Mouse (Mus musculus): ENCODE measurements at regions not wholly inside any gene's neighbourhood (a gene's known extent, or its start where the extent isn't known, plus 50 kb on each side); places are given as distances from the start of the nearest gene placed in this dataset.

DNA sequence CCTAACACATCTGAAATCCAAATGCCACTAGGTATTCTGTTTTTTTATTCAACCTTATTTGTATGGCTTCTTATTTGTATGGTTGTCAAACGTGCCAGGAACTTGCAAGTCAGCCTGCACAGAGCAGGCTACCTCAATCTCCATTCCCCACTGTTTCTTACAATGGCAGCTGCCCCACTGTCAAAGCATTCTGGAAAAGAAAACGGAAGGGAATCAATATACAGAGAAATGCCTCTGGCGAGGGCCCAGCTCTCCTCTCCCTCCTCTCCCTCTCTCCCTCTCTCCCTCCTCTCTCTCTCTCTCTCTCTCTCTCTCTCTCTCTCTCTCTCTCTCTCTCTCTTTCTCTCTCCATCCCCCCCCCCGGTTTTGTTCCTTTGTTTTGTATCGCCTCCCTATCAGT, 191.0 kb downstream of the Zfp36l1 start:
- DNase-seq (ENCODE audit: low read depth, low spot score): no peak
- Histone ChIP-seq H3K36me3 (ENCODE audit: control insufficient read depth, insufficient read depth, low read length, poor library complexity, severe bottlenecking) (no peaks in the 10 kb centered on the region), H3K9ac (ENCODE audit: insufficient read depth, low read depth, low read length, poor library complexity, severe bottlenecking) (no peak overlapping the region), H3K9me3 (ENCODE audit: control insufficient read depth, insufficient read depth, low read depth, low read length) (no peaks in the 10 kb centered on the region), H3K27ac (ENCODE audit: insufficient read depth, low read depth, low read length, poor library complexity, severe bottlenecking) (no peak overlapping the region), H3K4me1 (ENCODE audit: control insufficient read depth in 2 of 2, insufficient read depth in 2 of 2, low read length in 2 of 2, poor library complexity in 1 of 2) (peaks cover 7 to 16% of the 10 kb centered on the region in 2 experiments), H3K4me3 (ENCODE audit: insufficient read depth in 1 of 2, low read depth in 1 of 2, low read length in 2 of 2, poor library complexity in 1 of 2, severe bottlenecking in 1 of 2) (no peak overlapping the region)
- TF ChIP-seq CHD2 (IDR thresholded peaks at IDR 0.05; ENCODE audit: low read depth, low read length) (no peak), MAFK (IDR thresholded peaks at IDR 0.05; ENCODE audit: insufficient read depth, low read depth, low read length) (no peak), HCFC1 (IDR thresholded peaks at IDR 0.05; ENCODE audit: borderline replicate concordance, insufficient read depth, low read length) (no peak), ZC3H11A (IDR thresholded peaks at IDR 0.05; ENCODE audit: borderline replicate concordance, low read depth, low read length) (no peak), ZNF384 (IDR thresholded peaks at IDR 0.05; ENCODE audit: low read depth, low read length) (no peak)
- in situ Hi-C loops (cut with MboI; ENCODE audit: low sequenced_read_pairs in 2 of 2, unreplicated experiment in 2 of 2): no loop called here

DNA sequence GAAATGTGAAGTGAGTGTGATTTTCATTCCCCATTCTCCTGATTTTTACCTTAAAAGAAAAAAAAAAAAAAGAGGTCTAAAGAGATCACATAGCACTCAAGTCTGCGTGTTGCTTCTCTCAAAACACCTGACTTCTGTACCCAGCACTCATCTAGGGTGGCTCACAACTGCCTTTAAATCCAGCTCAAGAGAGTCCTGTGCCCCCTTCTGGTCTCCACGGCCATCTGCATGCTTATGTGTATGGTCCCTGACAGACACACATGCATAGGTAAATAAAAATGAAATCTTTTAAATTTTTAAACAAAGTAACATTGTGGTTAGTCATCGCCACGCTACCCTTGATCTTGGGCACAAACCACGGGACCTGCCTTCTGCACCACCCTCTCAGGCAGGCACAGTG, 193.8 kb downstream of the Zfp36l1 start:
- peaks cover 2 to 6% of the 10 kb centered on the region in 2 experiments; a peak in 1 of 4 replicates for H3K4me1 ChIP-seq (ENCODE audit: control insufficient read depth in 2 of 2, insufficient read depth in 2 of 2, low read length in 2 of 2, poor library complexity in 1 of 2)
- in situ Hi-C loops (cut with MboI; ENCODE audit: low sequenced_read_pairs in 2 of 2, unreplicated experiment in 2 of 2): no loop called here
- H3K9ac ChIP-seq (ENCODE audit: insufficient read depth, low read depth, low read length, poor library complexity, severe bottlenecking): no peak overlapping the region
- H3K4me3 ChIP-seq (ENCODE audit: insufficient read depth in 1 of 2, low read depth in 1 of 2, low read length in 2 of 2, poor library complexity in 1 of 2, severe bottlenecking in 1 of 2): no peak overlapping the region
- no peaks in the 10 kb centered on the region for H3K36me3 ChIP-seq (ENCODE audit: control insufficient read depth, insufficient read depth, low read length, poor library complexity, severe bottlenecking)
- DNase-seq (ENCODE audit: low read depth, low spot score): no peak
- no peaks in the 10 kb centered on the region for H3K9me3 ChIP-seq (ENCODE audit: control insufficient read depth, insufficient read depth, low read depth, low read length)
- no peak for TF ChIP-seq ZNF384 (IDR thresholded peaks at IDR 0.05; ENCODE audit: low read depth, low read length)
- TF ChIP-seq CHD2 (IDR thresholded peaks at IDR 0.05; ENCODE audit: low read depth, low read length): no peak
- H3K27ac ChIP-seq (ENCODE audit: insufficient read depth, low read depth, low read length, poor library complexity, severe bottlenecking): no peak overlapping the region

DNA sequence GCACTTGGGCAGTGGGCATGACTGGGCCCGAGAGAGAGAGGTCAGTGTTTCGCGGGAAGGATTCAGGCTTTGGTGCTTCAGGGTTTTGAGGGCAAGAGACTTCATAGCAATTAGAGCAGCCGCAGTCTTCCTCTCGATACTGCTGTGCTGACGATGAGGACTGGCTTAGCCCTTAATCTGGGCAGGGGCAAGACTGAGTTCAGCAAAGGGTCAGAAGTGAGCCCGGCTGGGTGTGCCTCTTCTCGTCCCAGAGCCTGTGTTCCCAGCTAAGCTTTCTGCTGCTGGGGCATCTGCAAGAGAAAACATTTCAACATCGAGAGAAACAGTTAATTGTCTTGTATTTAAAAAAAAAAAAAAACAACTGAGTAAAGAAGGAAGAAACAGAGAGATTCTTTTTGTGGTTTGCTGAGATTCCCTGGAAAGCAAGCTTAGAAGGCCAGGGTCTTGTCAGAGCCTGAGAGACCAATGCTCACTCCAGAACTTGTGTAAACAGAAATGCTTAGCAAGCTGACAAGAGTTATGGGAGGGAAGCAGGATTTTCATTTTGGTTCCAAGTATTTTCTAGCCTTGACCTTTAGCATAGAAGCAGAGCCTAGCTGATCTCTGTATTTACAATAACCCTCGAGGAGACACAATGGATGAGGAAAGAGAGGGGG, 195.1 kb downstream of the Zfp36l1 start:
- no peak overlapping the region for H3K4me3 ChIP-seq (ENCODE audit: insufficient read depth in 1 of 2, low read depth in 1 of 2, low read length in 2 of 2, poor library complexity in 1 of 2, severe bottlenecking in 1 of 2)
- DNase-seq (ENCODE audit: low read depth, low spot score): no peak
- peaks cover 2 to 6% of the 10 kb centered on the region in 2 experiments; a peak in 1 of 4 replicates for H3K4me1 ChIP-seq (ENCODE audit: control insufficient read depth in 2 of 2, insufficient read depth in 2 of 2, low read length in 2 of 2, poor library complexity in 1 of 2)
- no peaks in the 10 kb centered on the region for H3K36me3 ChIP-seq (ENCODE audit: control insufficient read depth, insufficient read depth, low read length, poor library complexity, severe bottlenecking)
- no peak overlapping the region for H3K9ac ChIP-seq (ENCODE audit: insufficient read depth, low read depth, low read length, poor library complexity, severe bottlenecking)
- TF ChIP-seq HCFC1 (IDR thresholded peaks at IDR 0.05; ENCODE audit: borderline replicate concordance, insufficient read depth, low read length) (no peak), CHD2 (IDR thresholded peaks at IDR 0.05; ENCODE audit: low read depth, low read length) (no peak), ZC3H11A (IDR thresholded peaks at IDR 0.05; ENCODE audit: borderline replicate concordance, low read depth, low read length) (no peak), ZNF384 (IDR thresholded peaks at IDR 0.05; ENCODE audit: low read depth, low read length) (no peak), MAFK (IDR thresholded peaks at IDR 0.05; ENCODE audit: insufficient read depth, low read depth, low read length) (no peak)
- H3K9me3 ChIP-seq (ENCODE audit: control insufficient read depth, insufficient read depth, low read depth, low read length): no peaks in the 10 kb centered on the region
- in situ Hi-C loops (cut with MboI; ENCODE audit: low sequenced_read_pairs in 2 of 2, unreplicated experiment in 2 of 2): no loop called here
- H3K27ac ChIP-seq (ENCODE audit: insufficient read depth, low read depth, low read length, poor library complexity, severe bottlenecking): no peak overlapping the region

DNA sequence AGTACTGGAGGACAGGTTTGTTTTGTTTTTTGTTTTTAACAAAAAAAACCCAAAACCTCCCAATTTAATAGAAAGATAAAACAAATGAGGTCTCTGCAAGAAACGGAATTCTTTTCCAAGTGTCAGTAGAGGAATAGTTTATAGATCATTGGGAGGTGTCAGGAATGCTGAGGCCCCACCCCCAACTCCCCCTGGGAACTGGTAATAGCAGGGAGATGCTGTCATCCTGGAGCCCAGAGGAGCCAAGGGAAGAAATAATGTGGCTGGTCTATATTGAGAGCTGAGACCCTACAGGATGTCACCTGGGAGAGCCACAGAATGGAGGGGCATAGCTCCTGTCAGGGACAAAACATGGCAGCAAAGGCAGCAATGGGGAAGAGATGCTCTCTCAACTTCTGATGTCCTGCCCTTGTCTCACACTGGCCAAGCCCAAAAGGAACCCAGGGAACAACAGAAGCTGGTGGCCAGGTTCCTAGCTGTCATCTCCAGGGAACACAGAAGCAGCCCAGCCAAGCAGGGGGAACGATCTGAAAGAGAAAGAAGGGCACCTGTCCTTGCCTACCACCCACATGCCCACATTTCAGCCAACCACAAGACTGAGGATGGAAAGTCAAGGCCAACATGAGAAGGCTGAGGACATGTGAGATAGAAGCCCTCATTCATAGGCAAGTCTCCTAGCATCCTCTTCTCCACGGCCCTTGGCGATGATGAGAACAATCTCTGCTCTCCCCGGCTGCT, 195.7 kb downstream of the Zfp36l1 start:
- H3K27ac ChIP-seq (ENCODE audit: insufficient read depth, low read depth, low read length, poor library complexity, severe bottlenecking): no peak overlapping the region
- no peak overlapping the region for H3K4me3 ChIP-seq (ENCODE audit: insufficient read depth in 1 of 2, low read depth in 1 of 2, low read length in 2 of 2, poor library complexity in 1 of 2, severe bottlenecking in 1 of 2)
- TF ChIP-seq ZC3H11A (IDR thresholded peaks at IDR 0.05; ENCODE audit: borderline replicate concordance, low read depth, low read length): no peak
- no peak for TF ChIP-seq ZNF384 (IDR thresholded peaks at IDR 0.05; ENCODE audit: low read depth, low read length)
- no peak for TF ChIP-seq MAFK (IDR thresholded peaks at IDR 0.05; ENCODE audit: insufficient read depth, low read depth, low read length)
- no peak for TF ChIP-seq HCFC1 (IDR thresholded peaks at IDR 0.05; ENCODE audit: borderline replicate concordance, insufficient read depth, low read length)
- TF ChIP-seq CHD2 (IDR thresholded peaks at IDR 0.05; ENCODE audit: low read depth, low read length): no peak
- no peak overlapping the region for H3K9ac ChIP-seq (ENCODE audit: insufficient read depth, low read depth, low read length, poor library complexity, severe bottlenecking)
- H3K36me3 ChIP-seq (ENCODE audit: control insufficient read depth, insufficient read depth, low read length, poor library complexity, severe bottlenecking): no peaks in the 10 kb centered on the region
- in situ Hi-C loops (cut with MboI; ENCODE audit: low sequenced_read_pairs in 2 of 2, unreplicated experiment in 2 of 2): no loop called here
- H3K9me3 ChIP-seq (ENCODE audit: control insufficient read depth, insufficient read depth, low read depth, low read length): no peaks in the 10 kb centered on the region
- DNase-seq (ENCODE audit: low read depth, low spot score): no peak
- peaks cover 2 to 6% of the 10 kb centered on the region in 2 experiments; a peak in 1 of 4 replicates for H3K4me1 ChIP-seq (ENCODE audit: control insufficient read depth in 2 of 2, insufficient read depth in 2 of 2, low read length in 2 of 2, poor library complexity in 1 of 2)

All from ES-E14 (cell line).